Mouse (Mus musculus) brain, embryonic 14.5 days (tissue): ENCODE measurements at regions not wholly inside any gene's neighbourhood (a gene's known extent, or its start where the extent isn't known, plus 50 kb on each side); places are given as distances from the start of the nearest gene placed in this dataset.

Source experiments
- CTCF ChIP-seq: fragments of 200-500 bp; IDR thresholded peaks from 2 replicates; pipeline ENCODE4 v1.5.1; 2012; ENCODE audit warnings: inconsistent platforms, mild to moderate bottlenecking, moderate library complexity, borderline replicate concordance; ENCODE audit not compliant: insufficient read depth, insufficient read length; ENCODE audit errors: extremely low read depth
- POLR2A ChIP-seq: fragments of 200-500 bp; IDR thresholded peaks from 2 replicates; pipeline ENCODE4 v1.6.1; 2012; ENCODE audit warnings: mild to moderate bottlenecking, inconsistent platforms, borderline replicate concordance; ENCODE audit not compliant: poor library complexity, insufficient read depth, insufficient read length, severe bottlenecking; ENCODE audit errors: extremely low read depth

DNA sequence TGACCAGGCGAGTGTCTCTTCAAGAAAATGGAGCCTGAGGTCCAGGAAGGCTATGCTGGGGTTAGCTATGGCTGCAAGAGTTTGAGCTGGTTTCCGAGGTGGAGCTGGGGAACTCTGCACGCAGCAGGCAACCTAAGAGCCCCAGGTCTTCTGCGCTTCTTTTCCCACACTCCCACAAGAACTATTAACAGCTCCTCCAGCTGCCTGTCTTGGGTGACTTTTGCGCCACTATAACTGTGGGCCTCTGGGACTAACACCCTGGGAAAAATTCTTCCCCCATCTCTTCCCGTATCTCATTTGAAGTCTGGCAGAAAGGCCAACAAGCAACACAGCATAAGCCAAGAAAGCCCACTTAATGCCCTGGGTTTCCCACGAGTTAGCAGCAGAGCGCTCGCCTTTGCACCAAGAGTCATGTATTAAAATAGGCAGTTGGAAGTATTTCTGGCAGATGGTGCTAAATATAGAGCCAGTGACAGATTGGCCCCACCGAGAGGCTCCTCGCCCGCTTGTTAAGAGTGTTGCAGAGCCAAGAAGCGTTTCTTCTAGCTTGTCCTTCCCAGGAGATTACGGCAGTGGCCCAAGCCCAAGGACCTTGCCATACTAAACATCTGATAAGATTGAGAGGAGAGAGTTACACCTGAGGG, 81.9 kb downstream of the Tsen15 start:
- TF ChIP-seq CTCF: no peak
- no peak for TF ChIP-seq POLR2A
